Mouse (Mus musculus) stomach, embryonic 15.5 days (tissue): ENCODE results near the gene Ttll11. TPM values are rescaled to one million over a fixed set of nuclear protein-coding genes. Genes with fewer than 3 reads are reported as not detected.
A peak's percentile ranks its signal among the peaks of the same experiment; 100 is the strongest.

ENCODE experiments used
- ATAC-seq: fragments of 200-750 bp; cut with Nextera tagmentation; 2 replicates; pipeline ENCODE4 v1.8.0; 2017; ENCODE audit warnings: low read depth, moderate number of reproducible peaks, moderate TSS enrichment; ENCODE audit not compliant: insufficient read depth, low FRiP score
- H3K27ac ChIP-seq: fragments of 300-500 bp; sonication (generic); 2 replicates; pipeline ENCODE4 v1.5.1; 2015; ENCODE audit warnings: mild to moderate bottlenecking, inconsistent platforms
- H3K27me3 ChIP-seq: fragments of 300-500 bp; sonication (generic); replicated peaks from 2 replicates; pipeline ENCODE4 v1.6.1; 2015; ENCODE audit warnings: inconsistent platforms
- H3K36me3 ChIP-seq: fragments of 300-500 bp; sonication (generic); 2 replicates; pipeline ENCODE4 v1.6.1; 2015; ENCODE audit warnings: inconsistent platforms
- H3K4me1 ChIP-seq: fragments of 300-500 bp; sonication (generic); 2 replicates; pipeline ENCODE4 v1.6.1; 2015; ENCODE audit warnings: inconsistent platforms
- H3K4me2 ChIP-seq: fragments of 300-500 bp; sonication (generic); 2 replicates; pipeline ENCODE4 v1.6.1; 2015; ENCODE audit warnings: mild to moderate bottlenecking, inconsistent platforms
- H3K4me3 ChIP-seq: fragments of 300-500 bp; sonication (generic); replicated peaks from 2 replicates; pipeline ENCODE4 v1.5.1; 2015; ENCODE audit warnings: inconsistent platforms
- H3K9ac ChIP-seq: fragments of 300-500 bp; sonication (generic); 2 replicates; pipeline ENCODE4 v1.6.1; 2015; ENCODE audit warnings: inconsistent platforms
- H3K9me3 ChIP-seq: fragments of 300-500 bp; sonication (generic); 2 replicates; pipeline ENCODE4 v1.6.1; 2016; ENCODE audit warnings: inconsistent platforms
- WGBS: fragments of 180-500 bp; shearing (Covaris S2); methylation state at CpG from one replicate; pipeline ENCODE4 v1.1.7; 2015; 5-methylcytosine and 5-hydroxymethylcytosine counted together
- polyA plus RNA-seq: library from polyadenylated mRNA; unstranded; fragments of >200 nt; fragmentation: Nextera tagmentation; extraction: Ambion mirVana; gene quantifications from 2 replicates; pipeline ENCODE4 v1.2.1, GENCODE M21; 2015

Gene Ttll11
- polyA plus RNA-seq, 1 experiment from 2014 or later: 0.65 TPM

- 72% methylated on average over 2 of the region's 2 CpGs for WGBS
- Histone ChIP-seq H3K27ac (no peak overlapping the region), H3K9me3 (no peaks in the 10 kb centered on the region), H3K27me3 (no peaks in the 10 kb centered on the region), H3K36me3 (no peaks in the 10 kb centered on the region), H3K4me1 (no peaks in the 10 kb centered on the region), H3K4me3 (no peak overlapping the region), H3K9ac (no peak overlapping the region), H3K4me2 (no peak overlapping the region)
- ATAC-seq: no peak
Measured at GRCm38 (mm10) chr2:35996753-35997152, 17.0 kb upstream of the Ttll11 start.

- no peak for ATAC-seq
- Histone ChIP-seq H3K4me2 (no peak overlapping the region), H3K4me1 (no peaks in the 10 kb centered on the region), H3K9ac (no peak overlapping the region), H3K4me3 (no peak overlapping the region), H3K27ac (no peak overlapping the region), H3K36me3 (no peaks in the 10 kb centered on the region), H3K27me3 (no peaks in the 10 kb centered on the region), H3K9me3 (no peaks in the 10 kb centered on the region)
- WGBS: 65% methylated on average over 6 of the region's 6 CpGs
Measured at GRCm38 (mm10) chr2:35994303-35994702, 14.6 kb upstream of the Ttll11 start.

GRCm38 (mm10) chr2:35993481-35993880, 13.8 kb upstream of the Ttll11 start:
- no peaks in the 10 kb centered on the region for H3K9me3 ChIP-seq
- no peak overlapping the region for H3K4me2 ChIP-seq
- no peak overlapping the region for H3K9ac ChIP-seq
- H3K27me3 ChIP-seq: no peaks in the 10 kb centered on the region
- ATAC-seq: no peak
- no peak overlapping the region for H3K4me3 ChIP-seq
- no peaks in the 10 kb centered on the region for H3K36me3 ChIP-seq
- no peak overlapping the region for H3K27ac ChIP-seq
- H3K4me1 ChIP-seq: no peaks in the 10 kb centered on the region
- 81% methylated on average over 2 of the region's 2 CpGs for WGBS

GRCm38 (mm10) chr2:35992259-35992658, 12.5 kb upstream of the Ttll11 start:
- H3K4me3 ChIP-seq: no peak overlapping the region

GRCm38 (mm10) chr2:35983869-35984268, 4.2 kb upstream of the Ttll11 start:
- H3K36me3 ChIP-seq: no peaks in the 10 kb centered on the region
- WGBS: 3% methylated on average over 7 of the region's 7 CpGs
- H3K9ac ChIP-seq: no peak overlapping the region
- ATAC-seq: no peak
- H3K9me3 ChIP-seq: no peaks in the 10 kb centered on the region
- H3K4me3 ChIP-seq: no peak overlapping the region
- H3K4me1 ChIP-seq: no peaks in the 10 kb centered on the region
- H3K4me2 ChIP-seq: no peak overlapping the region
- peaks cover 3% of the 10 kb centered on the region; the same call in 1 of the 2 replicates for H3K27me3 ChIP-seq
- H3K27ac ChIP-seq: no peak overlapping the region

More at GRCm38 (mm10) chr2:35992259-35992658, 12.5 kb upstream of the Ttll11 start:
- Histone ChIP-seq H3K27me3 (peaks cover 3% of the 10 kb centered on the region; the same call in 1 of the 2 replicates), H3K9ac (no peak overlapping the region), H3K9me3 (no peaks in the 10 kb centered on the region), H3K4me2 (no peak overlapping the region), H3K36me3 (no peaks in the 10 kb centered on the region), H3K27ac (no peak overlapping the region), H3K4me1 (no peaks in the 10 kb centered on the region)
- 90% methylated on average over 3 of the region's 3 CpGs for WGBS
- ATAC-seq: no peak

- Histone ChIP-seq H3K4me2 (no peak overlapping the region), H3K9ac (no peak overlapping the region), H3K4me1 (no peaks in the 10 kb centered on the region), H3K9me3 (no peaks in the 10 kb centered on the region), H3K4me3 (no peak overlapping the region), H3K27ac (no peak overlapping the region), H3K36me3 (no peaks in the 10 kb centered on the region), H3K27me3 (no peaks in the 10 kb centered on the region)
- WGBS: 72% methylated on average over 3 of the region's 3 CpGs
- no peak for ATAC-seq
Measured at GRCm38 (mm10) chr2:35981872-35982271, 2.2 kb upstream of the Ttll11 start.

GRCm38 (mm10) chr2:35978941-35979643, 621 bp downstream of the Ttll11 start:
- peak; percentile 65 for ATAC-seq
- Histone ChIP-seq H3K36me3 (no peaks in the 10 kb centered on the region), H3K9ac (peak overlapping the region; percentile 74), H3K4me2 (peak overlapping the region; percentile 90), H3K9me3 (no peaks in the 10 kb centered on the region), H3K27ac (peak overlapping the region; percentile 9; the same call in 1 of the 2 replicates), H3K4me1 (no peaks in the 10 kb centered on the region), H3K4me3 (peak overlapping the region; percentile 85), H3K27me3 (no peaks in the 10 kb centered on the region)
- under 1% methylated on average over 71 of the region's 76 CpGs for WGBS

GRCm38 (mm10) chr2:35978276-35978933, 1.3 kb downstream of the Ttll11 start:
- Histone ChIP-seq H3K36me3 (no peaks in the 10 kb centered on the region), H3K9ac (peak overlapping the region; percentile 74; the same call in 1 of the 2 replicates), H3K9me3 (no peaks in the 10 kb centered on the region), H3K4me1 (no peaks in the 10 kb centered on the region), H3K27ac (peak overlapping the region; percentile 9; the same call in 1 of the 2 replicates), H3K4me2 (peak overlapping the region; percentile 90), H3K4me3 (peak overlapping the region; percentile 85), H3K27me3 (no peaks in the 10 kb centered on the region)
- WGBS: 21% methylated on average over 15 of the region's 15 CpGs
- no peak for ATAC-seq

- ATAC-seq: no peak
- no peaks in the 10 kb centered on the region for H3K36me3 ChIP-seq
- H3K4me2 ChIP-seq: peak overlapping the region; percentile 16; the same call in 1 of the 2 replicates
- H3K4me3 ChIP-seq: no peak overlapping the region
- H3K27ac ChIP-seq: no peak overlapping the region
- H3K27me3 ChIP-seq: no peaks in the 10 kb centered on the region
- no peaks in the 10 kb centered on the region for H3K9me3 ChIP-seq
- H3K9ac ChIP-seq: no peak overlapping the region
- 87% methylated on average over 3 of the region's 3 CpGs for WGBS
- H3K4me1 ChIP-seq: no peaks in the 10 kb centered on the region
Measured at GRCm38 (mm10) chr2:35977749-35978148, 2.0 kb downstream of the Ttll11 start.

- Histone ChIP-seq H3K9ac (no peak overlapping the region), H3K27me3 (no peaks in the 10 kb centered on the region), H3K27ac (no peak overlapping the region), H3K4me1 (no peaks in the 10 kb centered on the region), H3K4me3 (no peak overlapping the region), H3K36me3 (no peaks in the 10 kb centered on the region), H3K9me3 (no peaks in the 10 kb centered on the region), H3K4me2 (no peak overlapping the region)
- WGBS: 52% methylated on average over 6 of the region's 6 CpGs
- ATAC-seq: no peak
Measured at GRCm38 (mm10) chr2:35972259-35973001, 7.3 kb downstream of the Ttll11 start.

GRCm38 (mm10) chr2:35965883-35966513, 13.7 kb downstream of the Ttll11 start:
- Histone ChIP-seq H3K36me3 (no peaks in the 10 kb centered on the region), H3K27ac (no peak overlapping the region), H3K27me3 (0 out of 2 replicates have a peak, but pooled peaks cover 3% of the 10 kb centered on the region), H3K4me2 (no peak overlapping the region), H3K9me3 (no peaks in the 10 kb centered on the region), H3K4me1 (no peaks in the 10 kb centered on the region), H3K4me3 (no peak overlapping the region), H3K9ac (no peak overlapping the region)
- ATAC-seq: no peak
- 61% methylated on average over 10 of the region's 10 CpGs for WGBS
